Mouse (Mus musculus) layer of hippocampus, adult 8-10 months (tissue): ENCODE data around the gene Sult5a1. TPM values are rescaled to one million over a fixed set of nuclear protein-coding genes. Genes with fewer than 3 reads are reported as not detected.

Source experiments
- DNase-seq, 2 experiments: peaks; one replicate each; pipeline ENCODE4 v3.0.0; 2022; ENCODE audit warnings: low spot score in 2 of 2
- microRNA-seq, 2 experiments: library from miRNA; unstranded; fragments of <30 nt; microRNA quantifications; one replicate each; pipeline ENCODE4 v1.2.0; 2022
- total RNA-seq, 4 experiments: library from RNA; stranded (reverse); gene quantifications; 2 replicates each; pipeline ENCODE4 v1.2.4; 2022

Sult5a1 gene
- total RNA-seq, 4 experiments from 2014 or later = 1.7 to 3.1 (median 1.9) TPM

GRCm38 (mm10) chr8:123101735-123102685 lies 56.1 kb downstream of the Sult5a1 start, which contains the start of gene Rpl13:
Rpl13 (plus strand) TSS chr8:123102350.
- DNase-seq = peak; percentile 97 to 98

DNA sequence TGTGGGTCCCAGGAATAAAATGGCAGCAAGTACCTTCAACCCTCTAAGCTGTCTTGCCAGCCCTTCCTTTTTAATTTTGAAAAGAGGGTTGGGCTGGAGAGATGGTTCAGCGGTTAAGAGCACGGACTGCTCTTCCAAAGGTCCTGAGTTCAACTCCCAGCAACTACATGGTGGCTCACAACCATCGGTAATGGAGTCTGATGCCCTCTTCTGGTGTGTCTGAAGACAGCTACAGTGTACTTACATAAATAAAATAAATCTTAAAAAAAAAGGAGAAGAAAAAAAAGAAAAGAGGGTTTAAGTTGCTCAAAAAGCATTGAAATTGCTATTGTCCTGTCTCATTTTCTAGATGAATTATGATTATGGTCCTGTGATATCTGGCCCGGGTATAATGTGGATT lies 56.9 kb downstream of the Sult5a1 start:
- no peak for DNase-seq

DNA sequence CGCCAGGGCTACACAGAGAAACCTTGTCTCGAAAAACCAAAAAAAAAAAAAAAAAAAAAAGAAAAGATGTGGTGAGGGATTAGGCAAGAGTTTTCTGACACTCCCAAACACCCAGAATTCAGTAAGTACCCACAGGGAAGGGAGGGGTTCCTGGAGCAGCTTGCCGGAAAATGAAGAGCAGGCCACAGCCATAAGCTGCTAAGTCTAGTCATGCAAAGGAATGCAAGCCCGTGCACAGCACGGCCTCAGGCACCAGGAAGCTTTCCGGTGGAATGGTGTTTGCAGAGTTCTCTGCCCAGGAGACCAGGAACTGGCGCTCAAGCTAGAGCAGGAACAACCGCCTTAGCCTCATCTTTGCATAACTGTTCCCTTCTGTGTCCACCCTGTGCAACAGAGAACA lies 57.8 kb downstream of the Sult5a1 start:
- no peak for DNase-seq

DNA sequence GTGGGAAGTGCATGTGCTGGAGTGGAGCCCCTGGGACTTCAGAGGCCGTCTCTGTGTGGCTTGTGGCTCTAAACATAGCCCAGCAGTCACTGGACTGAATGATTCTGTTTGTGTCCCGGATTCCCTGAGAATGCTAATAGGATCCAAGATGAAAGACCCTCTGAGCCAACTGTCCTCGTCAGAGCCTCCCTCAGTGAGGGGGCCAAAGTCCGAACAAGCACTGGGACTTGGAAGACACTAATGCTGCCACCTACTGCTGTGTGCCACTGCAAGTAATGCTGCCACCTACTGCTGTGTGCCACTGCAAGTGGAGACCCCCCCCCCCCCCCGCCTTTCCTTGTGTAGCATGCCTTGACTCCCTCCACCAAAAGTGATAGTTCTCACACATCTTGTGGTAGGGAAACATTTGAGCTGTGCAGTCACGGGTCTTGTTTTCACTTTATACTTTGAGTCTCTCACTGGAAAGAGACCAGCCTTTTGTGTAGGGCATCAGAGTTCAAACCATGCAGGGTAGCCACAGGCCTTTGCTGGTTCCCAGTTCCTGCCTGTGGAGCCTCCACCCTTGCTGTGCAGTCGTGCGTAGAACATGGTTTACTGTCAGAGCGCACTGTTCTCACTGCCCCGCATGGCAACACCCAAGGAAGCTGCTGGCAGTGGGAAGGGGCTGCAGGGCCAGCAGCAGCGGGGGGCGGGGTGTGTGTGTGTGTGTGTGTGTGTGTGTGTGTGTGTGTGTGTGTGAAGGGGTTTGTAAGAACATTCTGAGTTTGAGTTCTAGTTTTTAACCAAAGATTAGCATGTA lies 60.1 kb downstream of the Sult5a1 start:
- no peak for DNase-seq

DNA sequence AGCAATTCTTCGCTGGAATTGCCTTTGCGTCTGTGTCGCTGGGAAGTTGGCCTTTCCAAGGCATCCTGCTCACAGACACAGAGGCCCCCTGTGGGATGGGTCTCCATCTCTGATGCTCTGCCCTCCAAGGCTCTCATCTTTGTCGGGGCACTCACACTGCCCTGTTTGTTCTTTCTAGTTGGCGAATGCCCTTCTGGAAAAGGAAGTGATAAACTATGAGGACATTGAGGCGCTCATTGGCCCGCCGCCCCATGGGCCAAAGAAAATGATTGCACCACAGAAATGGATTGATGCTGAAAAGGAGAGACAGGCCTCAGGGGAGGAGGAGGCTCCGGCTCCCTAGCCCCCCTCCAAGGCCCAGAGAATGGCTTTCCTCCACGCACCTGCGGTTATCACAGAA lies 60.9 kb downstream of the Sult5a1 start:
- DNase-seq = no peak

Small RNA genes within 50 kb of the gene (microRNA-seq; reads per million reads assigned to microRNA genes)
- 0 reads per million in 2 experiments for gene Mir7079
- gene Mir7080 = 284 to 433 reads per million in 2 experiments

Other genes with a start within 250 kb of the Sult5a1 start
- gene Ankrd11, start 116.0 kb downstream of the Sult5a1 start, total RNA-seq = 100 to 1,000 TPM; 149 to 174 (median 162) TPM
- gene Spg7, start 95.4 kb downstream of the Sult5a1 start, total RNA-seq = 10 to 100 TPM; 51.8 to 64.2 (median 60.9) TPM
- gene Rpl13, start 56.0 kb downstream of the Sult5a1 start, total RNA-seq = 100 to 1,000 TPM; 359 to 512 (median 443) TPM
- 100 to 1,000 TPM; 277 to 341 (median 303) TPM for gene Cpne7, start 40.9 kb downstream of the Sult5a1 start, total RNA-seq
- under 1 TPM in 1 of 4 experiments, not detected in 3; 0.45 TPM for gene Dpep1, start 27.9 kb upstream of the Sult5a1 start, total RNA-seq
- 100 to 1,000 TPM in 3 of 4 experiments, 10 to 100 TPM in 1; 95.9 to 131 (median 123) TPM for gene Chmp1a, start 54.4 kb upstream of the Sult5a1 start, total RNA-seq
- 1 to 10 TPM; 5.5 to 9.7 (median 6.6) TPM for gene Spata33, start 54.5 kb upstream of the Sult5a1 start, total RNA-seq
- 100 to 1,000 TPM in 1 of 4 experiments, 10 to 100 TPM in 3; 84.5 to 112 (median 94.1) TPM for gene Cdk10, start 66.5 kb upstream of the Sult5a1 start, total RNA-seq
- gene Spata2l, start 77.9 kb upstream of the Sult5a1 start, total RNA-seq = 10 to 100 TPM; 55.1 to 69.3 (median 61.5) TPM
- 10 to 100 TPM; 21.0 to 27.4 (median 24.2) TPM for gene Zfp276, start 95.9 kb upstream of the Sult5a1 start, total RNA-seq
- 10 to 100 TPM; 52.1 to 63.9 (median 58.9) TPM for gene Vps9d1, start 96.0 kb upstream of the Sult5a1 start, total RNA-seq
- gene Fanca, start 160.3 kb upstream of the Sult5a1 start, total RNA-seq = 1 to 10 TPM in 3 of 4 experiments, under 1 TPM in 1; 0.96 to 3.2 (median 3.0) TPM
- 10 to 100 TPM; 15.8 to 16.3 (median 16.0) TPM for gene Spire2, start 174.4 kb upstream of the Sult5a1 start, total RNA-seq
- 100 to 1,000 TPM; 466 to 571 (median 498) TPM for gene Tcf25, start 215.4 kb upstream of the Sult5a1 start, total RNA-seq
- under 1 TPM in 1 of 4 experiments, not detected in 3; 0.08 TPM for gene Mc1r, start 248.8 kb upstream of the Sult5a1 start, total RNA-seq